Mouse (Mus musculus) kidney, adult 2 months (tissue): ENCODE data around the gene Trmt44. TPM values are rescaled to one million over a fixed set of nuclear protein-coding genes. Genes with fewer than 3 reads are reported as not detected.

ENCODE experiments used
- DNase-seq: peaks from one replicate; pipeline ENCODE4 v3.0.0; 2021
- H3K27ac ChIP-seq: fragments of 200-500 bp; 2 replicates; pipeline ENCODE4 v1.5.1; 2012; ENCODE audit warnings: low read depth, low read length, control low read depth, inconsistent platforms; ENCODE audit not compliant: insufficient read depth
- H3K27me3 ChIP-seq: fragments of 200-500 bp; replicated peaks from 2 replicates; pipeline ENCODE4 v1.6.1; 2012; ENCODE audit warnings: mild to moderate bottlenecking, moderate library complexity, low read length, inconsistent platforms; ENCODE audit not compliant: control insufficient read depth, insufficient read depth
- H3K36me3 ChIP-seq: fragments of 200-500 bp; 2 replicates; pipeline ENCODE4 v1.6.1; 2012; ENCODE audit warnings: mild to moderate bottlenecking, moderate library complexity, low read length, inconsistent platforms; ENCODE audit not compliant: control insufficient read depth, insufficient read depth
- H3K4me1 ChIP-seq: fragments of 200-500 bp; 2 replicates; pipeline ENCODE4 v1.6.1; 2011; ENCODE audit warnings: low read length; ENCODE audit not compliant: control insufficient read depth, insufficient read depth
- H3K4me3 ChIP-seq: fragments of 200-500 bp; 2 replicates; pipeline ENCODE4 v1.5.1; 2011; ENCODE audit warnings: mild to moderate bottlenecking, low read depth, low read length, control low read depth; ENCODE audit not compliant: insufficient read depth
- CTCF ChIP-seq: fragments of 200-500 bp; conservative IDR thresholded peaks from 2 replicates; pipeline ENCODE4 v1.5.1; 2011; ENCODE audit warnings: low read depth, mild to moderate bottlenecking, control low read depth, low read length, moderate library complexity, mixed read lengths; ENCODE audit not compliant: insufficient read depth, insufficient read length
- POLR2A ChIP-seq: fragments of 200-500 bp; IDR thresholded peaks from one replicate; pipeline ENCODE4 v1.6.1; 2011; ENCODE audit warnings: low read depth, low read length, control low read depth
- WGBS: fragments of 180-500 bp; shearing (Covaris S2); methylation state at CpG from one replicate; pipeline ENCODE4 v1.1.7; 2018; 5-methylcytosine and 5-hydroxymethylcytosine counted together
- polyA plus RNA-seq: library from polyadenylated mRNA; depleted of rRNA; stranded (reverse); fragments of >200 nt; gene quantifications from 2 replicates; pipeline ENCODE4 v1.2.3, GENCODE M21; 2012

Gene Trmt44
- polyA plus RNA-seq, 1 experiment: 4.4 TPM

DNA sequence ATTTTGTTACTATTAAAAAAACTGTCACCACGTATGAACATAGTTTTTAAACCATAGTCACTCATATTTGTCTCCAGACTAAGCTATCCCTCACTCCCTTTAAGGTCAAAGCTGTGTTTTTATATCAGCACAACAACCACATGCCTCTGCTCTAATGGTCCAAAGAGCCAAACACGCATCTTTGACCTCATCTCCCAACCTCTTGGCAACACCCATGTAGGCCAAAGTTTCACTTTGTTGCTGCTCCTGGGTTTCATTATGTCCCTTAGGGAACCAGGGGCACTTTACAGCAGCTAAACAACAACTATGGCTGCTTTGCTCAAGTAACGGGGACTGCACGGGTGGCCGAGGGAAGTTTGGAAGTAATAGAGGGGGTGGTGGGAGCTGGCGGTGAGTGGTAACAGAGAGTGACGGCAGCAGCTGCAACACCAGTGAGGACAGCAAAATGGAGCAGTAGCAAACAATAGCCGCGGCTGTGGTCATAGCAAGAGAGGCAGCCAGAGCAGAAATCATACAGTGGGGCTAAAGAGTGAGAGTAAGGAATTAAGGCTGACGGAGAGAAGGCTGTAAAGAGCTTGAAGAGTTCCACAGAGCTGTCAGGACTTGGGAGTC, 1.6 kb upstream of the Trmt44 start:
- H3K36me3 ChIP-seq: peaks cover 2% of the 10 kb centered on the region; the same call in 1 of the 2 replicates
- H3K4me1 ChIP-seq: peaks cover 10% of the 10 kb centered on the region
- no peak overlapping the region for H3K4me3 ChIP-seq
- H3K27ac ChIP-seq: peak overlapping the region; percentile 65
- TF ChIP-seq POLR2A (no peak), CTCF (no peak)
- peak; percentile 75 for DNase-seq
- H3K27me3 ChIP-seq: no peaks in the 10 kb centered on the region
- 81% methylated on average over 10 of the region's 10 CpGs for WGBS

DNA sequence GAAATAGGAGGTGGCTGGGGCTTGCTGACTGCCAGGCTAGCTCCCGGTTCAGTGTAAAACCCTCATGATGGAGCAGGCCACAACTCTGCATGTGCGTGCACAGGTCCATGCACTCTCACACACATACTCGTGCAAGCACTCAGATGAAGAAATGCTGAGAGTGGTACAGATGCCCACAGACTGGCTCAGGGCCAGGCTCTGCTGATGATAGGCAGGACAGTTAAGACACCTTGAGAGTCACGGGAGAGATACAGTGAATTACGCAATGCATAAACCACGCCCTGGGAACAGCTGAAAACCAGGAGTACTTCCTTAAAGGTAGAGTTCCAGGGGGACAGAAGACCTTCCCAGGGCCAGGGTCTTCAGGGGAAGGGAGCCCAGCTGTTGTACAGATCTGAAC, 3.3 kb downstream of the Trmt44 start:
- Histone ChIP-seq H3K27me3 (no peaks in the 10 kb centered on the region), H3K4me1 (peaks cover 6% of the 10 kb centered on the region), H3K4me3 (no peak overlapping the region), H3K36me3 (peaks cover 4% of the 10 kb centered on the region; the same call in 1 of the 2 replicates), H3K27ac (no peak overlapping the region)
- DNase-seq: no peak
- 89% methylated on average over 6 of the region's 6 CpGs for WGBS
- no peak for TF ChIP-seq CTCF
- no peak for TF ChIP-seq POLR2A

DNA sequence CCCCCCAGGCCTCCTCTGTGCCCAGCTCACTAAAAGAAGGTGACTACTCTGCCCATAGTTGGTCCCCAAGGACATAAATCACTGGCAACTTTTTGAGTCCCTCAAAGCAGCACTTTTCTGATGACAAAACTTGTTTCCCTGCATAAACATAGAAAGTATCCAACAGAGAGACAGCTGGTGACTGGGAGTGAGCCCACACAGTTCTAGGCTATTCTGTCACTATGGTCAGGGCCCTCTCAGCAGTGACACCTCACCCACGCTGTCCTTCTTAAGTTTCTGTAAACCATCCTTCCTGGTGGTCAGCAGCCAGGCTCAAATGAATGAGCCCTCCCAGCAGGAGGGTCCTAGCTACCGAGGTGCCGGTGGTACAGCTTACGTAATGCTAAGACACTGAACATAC, 8.2 kb downstream of the Trmt44 start:
- Histone ChIP-seq H3K36me3 (0 out of 2 replicates have a peak, but pooled peaks cover 2% of the 10 kb centered on the region), H3K27ac (no peak overlapping the region), H3K4me3 (no peak overlapping the region), H3K27me3 (no peaks in the 10 kb centered on the region), H3K4me1 (peaks cover 4% of the 10 kb centered on the region; the same call in 1 of the 2 replicates)
- no peak for DNase-seq
- TF ChIP-seq CTCF: no peak
- TF ChIP-seq POLR2A: no peak
- 81% methylated on average over 4 of the region's 4 CpGs for WGBS

DNA sequence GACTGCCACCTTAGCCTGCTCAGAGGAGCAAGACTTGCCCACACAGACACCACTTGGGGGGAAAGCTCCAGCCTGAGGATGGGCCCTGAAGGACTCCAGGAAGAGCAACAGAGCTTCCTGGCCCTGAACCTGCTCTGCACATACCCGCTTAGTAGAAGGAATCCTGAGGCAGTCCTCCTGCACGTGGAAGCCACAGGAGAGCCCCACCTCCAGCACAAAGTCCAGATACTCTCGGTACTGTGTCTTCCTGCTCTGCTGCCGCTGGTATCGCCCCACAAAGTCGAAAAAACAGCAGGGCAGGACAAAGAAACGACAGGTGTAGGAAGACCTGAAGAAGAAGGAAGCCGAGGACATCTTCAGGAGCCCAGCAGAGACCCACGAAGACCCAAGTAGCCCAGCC, 9.7 kb downstream of the Trmt44 start:
- TF ChIP-seq CTCF (no peak), POLR2A (no peak)
- peak; percentile 86 for DNase-seq
- Histone ChIP-seq H3K36me3 (no peaks in the 10 kb centered on the region), H3K4me1 (peaks cover 4% of the 10 kb centered on the region; the same call in 1 of the 2 replicates), H3K27me3 (no peaks in the 10 kb centered on the region), H3K27ac (peak overlapping the region; percentile 27; the same call in 1 of the 2 replicates), H3K4me3 (no peak overlapping the region)
- 53% methylated on average over 9 of the region's 9 CpGs for WGBS

DNA sequence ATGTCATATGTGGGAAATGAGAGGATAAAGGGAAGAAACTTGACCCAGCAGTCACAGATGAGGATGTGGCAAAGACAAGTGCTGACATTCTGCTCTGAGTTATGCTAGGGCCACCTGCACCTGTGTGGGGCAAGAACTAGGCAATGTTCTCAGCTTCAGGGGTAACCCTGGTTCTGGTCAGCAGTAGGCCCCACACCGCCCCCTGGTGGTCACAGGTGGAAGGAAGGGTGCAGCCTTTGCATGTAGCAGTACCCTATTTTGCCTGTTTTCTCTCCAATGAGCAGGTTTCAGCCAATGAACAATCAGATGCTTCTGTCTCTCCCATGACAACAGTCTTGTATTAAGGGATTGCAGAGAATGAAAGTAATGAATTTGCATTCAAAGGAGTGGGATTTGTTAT, 11.4 kb downstream of the Trmt44 start:
- peak; percentile 74 for DNase-seq
- Histone ChIP-seq H3K4me1 (peaks cover 4% of the 10 kb centered on the region; the same call in 1 of the 2 replicates), H3K27ac (no peak overlapping the region), H3K36me3 (no peaks in the 10 kb centered on the region), H3K27me3 (no peaks in the 10 kb centered on the region), H3K4me3 (no peak overlapping the region)
- peak; percentile 90 for TF ChIP-seq CTCF
- no peak for TF ChIP-seq POLR2A
- 5% methylated on average over 1 of the region's 1 CpGs for WGBS

DNA sequence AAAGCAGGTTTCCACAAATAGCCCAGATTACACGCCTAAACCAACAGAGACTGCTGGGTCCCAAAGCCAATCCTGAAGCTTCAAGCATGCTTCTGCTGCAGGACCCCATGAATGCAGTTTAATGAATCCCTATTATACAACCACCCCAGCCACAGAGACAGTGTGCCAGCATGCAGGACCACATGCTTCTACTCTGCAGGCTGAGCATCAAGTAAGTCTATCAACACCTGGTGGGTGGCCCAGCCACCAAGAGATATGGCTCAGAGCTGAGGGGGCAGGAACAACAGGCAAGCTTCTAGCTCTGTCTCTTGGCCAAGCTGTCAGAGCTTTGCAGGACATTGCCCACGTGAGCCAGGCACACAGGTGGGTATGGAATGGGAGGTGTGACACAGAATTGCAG, 12.3 kb downstream of the Trmt44 start:
- Histone ChIP-seq H3K4me3 (no peak overlapping the region), H3K4me1 (peaks cover 4% of the 10 kb centered on the region; the same call in 1 of the 2 replicates), H3K36me3 (no peaks in the 10 kb centered on the region), H3K27me3 (no peaks in the 10 kb centered on the region), H3K27ac (no peak overlapping the region)
- DNase-seq: no peak
- TF ChIP-seq POLR2A (no peak), CTCF (no peak)
- WGBS: 96% methylated on average over 2 of the region's 2 CpGs

DNA sequence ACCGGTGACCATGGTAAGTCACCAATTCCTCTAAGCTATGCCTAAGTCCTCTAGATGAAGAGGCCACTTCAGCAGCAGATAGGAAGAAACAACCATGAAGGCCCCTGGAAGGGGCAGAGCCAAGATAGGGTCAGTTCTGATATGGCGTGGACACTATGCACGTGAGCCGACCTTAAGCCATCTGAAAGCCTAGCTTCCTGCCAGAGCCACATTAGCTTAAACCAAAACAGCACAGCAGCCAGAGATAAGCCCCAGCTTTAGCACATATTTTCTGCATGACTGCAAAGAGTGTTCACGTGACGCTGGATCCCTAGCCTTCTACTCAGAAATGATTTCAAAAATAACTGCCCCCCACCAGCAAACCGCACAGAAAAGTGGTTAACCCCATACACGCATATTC, 15.4 kb downstream of the Trmt44 start:
- H3K27me3 ChIP-seq: no peaks in the 10 kb centered on the region
- H3K27ac ChIP-seq: no peak overlapping the region
- 72% methylated on average over 8 of the region's 8 CpGs for WGBS
- DNase-seq: no peak
- no peaks in the 10 kb centered on the region; the same call in 1 of the 2 replicates for H3K4me1 ChIP-seq
- TF ChIP-seq CTCF (no peak), POLR2A (no peak)
- no peak overlapping the region for H3K4me3 ChIP-seq
- no peaks in the 10 kb centered on the region for H3K36me3 ChIP-seq
